Mouse (Mus musculus): Measurements from ENCODE around the gene Hist3h2ba.

The Hist3h2ba gene

DNA sequence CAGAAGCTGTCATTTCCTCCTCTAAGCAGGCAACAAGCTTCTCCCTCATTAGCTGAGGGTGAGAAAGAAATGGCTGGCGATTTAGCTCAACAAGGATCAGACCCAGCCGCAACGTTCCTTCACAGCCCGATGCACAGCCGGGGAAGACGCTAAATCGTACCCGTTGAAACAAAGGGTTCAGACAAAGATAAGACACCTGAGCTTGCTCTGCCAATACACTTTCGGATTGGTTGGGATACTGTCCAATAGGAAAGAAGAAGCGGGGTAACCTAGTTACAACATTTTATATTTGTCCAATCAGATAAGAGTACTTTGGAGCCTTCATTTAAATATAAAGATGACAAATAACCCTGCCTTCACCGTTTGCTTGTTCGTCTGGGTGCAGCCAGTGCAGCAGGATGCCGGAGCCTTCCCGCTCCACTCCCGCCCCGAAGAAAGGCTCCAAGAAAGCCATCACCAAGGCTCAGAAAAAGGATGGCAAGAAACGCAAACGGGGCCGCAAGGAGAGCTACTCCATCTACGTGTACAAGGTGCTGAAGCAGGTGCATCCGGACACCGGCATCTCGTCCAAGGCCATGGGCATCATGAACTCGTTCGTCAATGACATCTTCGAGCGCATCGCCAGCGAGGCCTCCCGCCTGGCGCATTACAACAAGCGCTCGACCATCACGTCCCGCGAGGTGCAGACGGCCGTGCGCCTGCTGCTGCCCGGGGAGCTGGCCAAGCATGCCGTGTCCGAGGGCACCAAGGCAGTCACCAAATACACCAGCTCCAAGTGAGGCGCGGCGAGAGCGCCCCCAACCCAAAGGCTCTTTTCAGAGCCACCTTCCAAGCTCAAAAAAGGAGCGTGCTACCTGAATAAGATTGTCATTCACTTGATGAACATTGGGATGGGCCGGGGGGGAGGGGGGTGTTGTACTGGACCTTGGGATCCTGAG, at the start of gene Hist3h2ba:
Gene Hist3h2ba (plus strand): TSS at position 379 of the 938 bp plus-strand sequence.
- POLR2A ChIA-PET: interaction anchor here (0.5 to 3.3 kb wide), 50 partner anchors 8 to 1014 kb away, joined by 3 to 34 read pairs (median 4); partner anchors contain the start of genes Rnf187 (in 4 of the 4), Trim11 (in 3 of the 4), Iba57 (in 2 of the 4) and Gemin5 (in 1 of the 4)
- CTCF ChIA-PET: interaction anchor here (0.5 to 2.0 kb wide), 15 partner anchors 10 to 225 kb away, joined by 3 to 9 read pairs (median 3); partner anchors contain the start of genes Btnl10 (in 1 of the 4) and Rnf187 (in 1 of the 4)

GRCm38 (mm10) chr11:58901080-58901479, 47.6 kb upstream of the Hist3h2ba start:
- ChIA-PET CTCF (interaction anchor here in 1 of 4 experiments (0.6 kb wide), 1 partner anchor 81 kb away, joined by 3 read pairs; no protein-coding TSS in a partner anchor), POLR2A (no interaction called here)

DNA sequence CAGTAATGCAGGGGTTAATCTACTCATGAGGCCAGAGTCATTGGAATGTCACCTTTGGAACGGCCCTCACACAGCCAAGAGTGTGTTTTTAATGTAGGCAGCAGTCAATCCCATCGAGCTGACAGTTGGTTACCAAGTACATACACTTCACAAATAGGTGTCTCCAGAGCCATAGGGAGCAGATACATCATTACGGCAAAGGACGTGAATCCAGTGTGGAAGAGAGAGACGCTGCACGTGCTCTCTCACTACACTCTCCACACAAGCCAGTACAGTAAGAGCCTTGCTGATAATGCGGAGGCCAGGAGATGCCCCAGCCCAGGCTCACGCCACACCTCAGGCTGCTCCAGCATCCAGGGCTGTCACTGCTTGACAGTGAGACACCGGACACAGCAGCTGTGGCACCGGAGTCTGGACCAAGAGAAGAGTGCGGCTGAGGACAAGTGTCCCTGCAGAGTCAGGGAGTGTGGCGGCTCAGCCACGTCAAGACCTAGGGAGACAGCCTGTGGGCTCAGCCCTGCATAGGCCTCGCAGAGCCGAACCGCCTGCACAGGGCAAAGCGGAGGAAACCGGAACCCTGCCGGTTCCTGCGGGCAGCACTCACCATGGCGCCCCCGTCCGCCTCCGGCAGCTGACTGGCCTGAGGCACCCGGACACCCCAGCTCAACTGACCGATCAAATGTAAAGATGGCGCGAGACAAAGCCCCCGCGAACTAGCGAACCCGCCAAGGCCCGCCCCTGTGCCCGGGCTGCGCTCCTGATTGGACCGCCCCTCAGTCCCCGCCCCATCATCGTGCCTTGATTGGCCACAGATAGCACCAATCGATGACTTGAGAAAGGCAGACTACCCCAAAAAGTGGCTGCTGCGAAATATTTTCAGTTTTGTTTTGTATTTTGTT, 45.0 kb upstream of the Hist3h2ba start, which contains the start of gene Zfp39:
Gene Zfp39 (minus strand): TSS at position 715 of the 899 bp plus-strand sequence.
- ChIA-PET POLR2A (interaction anchor here (0.8 to 3.3 kb wide), 25 partner anchors 8 to 573 kb away, joined by 3 to 24 read pairs (median 6); partner anchors contain the start of genes Hist3h2a (in 2 of the 4), Trim17 (in 2 of the 4), Btnl10 (in 1 of the 4) and Gm12258 (in 1 of the 4)), CTCF (interaction anchor here in 3 of 4 experiments (0.5 to 3.1 kb wide), 6 partner anchors 11 to 1156 kb away, joined by 3 to 59 read pairs (median 12); partner anchors contain the start of gene Btnl10 (in 1 of the 3))

- ChIA-PET CTCF (interaction anchor here (0.6 to 3.1 kb wide), 14 partner anchors 10 to 1888 kb away, joined by 3 to 59 read pairs (median 5); partner anchors contain the start of genes Btnl10 (in 1 of the 4) and Gm12258 (in 1 of the 4)), POLR2A (interaction anchor here (0.6 to 3.3 kb wide), 43 partner anchors 9 to 871 kb away, joined by 3 to 24 read pairs (median 5); partner anchors contain the start of genes Hist3h2a (in 2 of the 4), Hist3h2ba (in 2 of the 4), Sh3bp5l (in 2 of the 4) and Trim17 (in 2 of the 4))
Measured at GRCm38 (mm10) chr11:58904410-58904718, 44.4 kb upstream of the Hist3h2ba start.

GRCm38 (mm10) chr11:58904838-58905237, 43.9 kb upstream of the Hist3h2ba start:
- CTCF ChIA-PET: interaction anchor here (0.6 to 3.1 kb wide), 16 partner anchors 9 to 1888 kb away, joined by 3 to 59 read pairs (median 5); partner anchors contain the start of genes Btnl10 (in 1 of the 4) and Gm12258 (in 1 of the 4)

DNA sequence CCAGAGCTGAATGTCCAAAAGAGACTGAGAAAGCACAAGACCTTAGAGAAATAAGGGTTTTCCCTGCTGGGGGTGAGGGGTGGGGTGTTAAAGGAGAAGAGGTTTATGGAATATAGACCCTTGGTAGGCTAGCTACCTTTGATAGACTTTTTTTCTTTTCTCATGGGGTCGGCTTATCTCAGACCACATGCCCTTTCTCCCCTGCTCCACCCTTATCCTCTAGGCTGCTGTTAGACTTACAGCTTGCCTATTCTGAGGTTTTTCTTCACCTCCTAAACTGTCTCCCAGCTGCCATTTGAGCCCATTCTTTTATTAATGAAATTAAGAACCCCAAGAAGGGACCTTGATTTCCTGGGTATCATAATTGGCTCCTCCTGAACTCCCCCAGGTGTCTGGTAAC, 34.9 kb upstream of the Hist3h2ba start:
- CTCF ChIA-PET: interaction anchor here (0.6 to 6.9 kb wide), 23 partner anchors 8 to 376 kb away, joined by 3 to 62 read pairs (median 5); partner anchors contain the start of genes Zfp39 (in 3 of the 4), Hist3h2ba (in 1 of the 4), Trim11 (in 1 of the 4) and Trim58 (in 1 of the 4)
- POLR2A ChIA-PET: interaction anchor here in 3 of 4 experiments (0.6 to 3.5 kb wide), 10 partner anchors 9 to 274 kb away, joined by 3 to 24 read pairs (median 8); partner anchors contain the start of genes Hist3h2a (in 2 of the 3), Trim17 (in 2 of the 3), Zfp39 (in 2 of the 3) and Trim58 (in 1 of the 3)

More at GRCm38 (mm10) chr11:58904838-58905237, 43.9 kb upstream of the Hist3h2ba start:
- POLR2A ChIA-PET: interaction anchor here (0.6 to 3.3 kb wide), 42 partner anchors 9 to 872 kb away, joined by 3 to 24 read pairs (median 5); partner anchors contain the start of genes Hist3h2a (in 2 of the 4), Hist3h2ba (in 2 of the 4), Sh3bp5l (in 2 of the 4) and Trim17 (in 2 of the 4)

GRCm38 (mm10) chr11:58914461-58915028, 34.2 kb upstream of the Hist3h2ba start:
- ChIA-PET CTCF (interaction anchor here (0.5 to 6.9 kb wide), 52 partner anchors 8 to 612 kb away, joined by 3 to 62 read pairs (median 4); partner anchors contain the start of genes Zfp39 (in 3 of the 4), Rnf187 (in 2 of the 4), Gm12258 (in 1 of the 4) and Hist3h2a (in 1 of the 4)), POLR2A (interaction anchor here (0.6 to 3.5 kb wide), 16 partner anchors 9 to 576 kb away, joined by 3 to 24 read pairs (median 4); partner anchors contain the start of genes Zfp39 (in 3 of the 4), Hist3h2a (in 2 of the 4), Trim17 (in 2 of the 4) and Trim58 (in 1 of the 4))

- ChIA-PET POLR2A (interaction anchor here in 2 of 4 experiments (0.6 to 3.5 kb wide), 5 partner anchors 11 to 249 kb away, joined by 3 to 24 read pairs (median 6); partner anchors contain the start of gene Zfp39 (in 2 of the 2)), CTCF (interaction anchor here (0.5 to 6.9 kb wide), 23 partner anchors 8 to 1126 kb away, joined by 3 to 62 read pairs (median 4); partner anchors contain the start of genes Zfp39 (in 2 of the 4) and Hist3h2ba (in 1 of the 4))
Measured at GRCm38 (mm10) chr11:58916879-58917744, 31.6 kb upstream of the Hist3h2ba start.

- ChIA-PET CTCF (interaction anchor here (0.6 to 6.9 kb wide), 13 partner anchors 7 to 1445 kb away, joined by 3 to 62 read pairs (median 4); partner anchors contain the start of genes Zfp39 (in 2 of the 4) and Hist3h2ba (in 1 of the 4)), POLR2A (interaction anchor here in 2 of 4 experiments (1.2 to 1.6 kb wide), 3 partner anchors 10 to 14 kb away, joined by 3 to 7 read pairs (median 5); no protein-coding TSS in a partner anchor)
Measured at GRCm38 (mm10) chr11:58917745-58918366, 30.9 kb upstream of the Hist3h2ba start, which contains the start of gene Btnl10. Gene Btnl10 (plus strand): TSS chr11:58917908.

- ChIA-PET CTCF (interaction anchor here in 3 of 4 experiments (0.6 to 6.9 kb wide), 4 partner anchors 9 to 729 kb away, joined by 3 to 62 read pairs (median 6); no protein-coding TSS in a partner anchor), POLR2A (interaction anchor here in 2 of 4 experiments (0.8 to 1.6 kb wide), 3 partner anchors 9 to 176 kb away, joined by 5 to 10 read pairs (median 7); no protein-coding TSS in a partner anchor)
Measured at GRCm38 (mm10) chr11:58918759-58919158, 30.0 kb upstream of the Hist3h2ba start.

- CTCF ChIA-PET: interaction anchor here in 3 of 4 experiments (0.6 to 1.4 kb wide), 3 partner anchors 8 to 31 kb away, joined by 4 to 6 read pairs (median 4); no protein-coding TSS in a partner anchor
- POLR2A ChIA-PET: interaction anchor here in 2 of 4 experiments (1.0 to 1.8 kb wide), 4 partner anchors 18 to 76 kb away, joined by 3 to 8 read pairs (median 3); partner anchors contain the start of genes Hist3h2a (in 1 of the 2) and Trim17 (in 1 of the 2)
Measured at GRCm38 (mm10) chr11:58922420-58922819, 26.3 kb upstream of the Hist3h2ba start.

- POLR2A ChIA-PET: interaction anchor here in 3 of 4 experiments (0.6 to 3.4 kb wide), 8 partner anchors 12 to 53 kb away, joined by 3 to 20 read pairs (median 4); partner anchors contain the start of genes Hist3h2a (in 2 of the 3), Rnf187 (in 2 of the 3), Trim17 (in 2 of the 3) and Hist3h2ba (in 1 of the 3)
- CTCF ChIA-PET: interaction anchor here in 3 of 4 experiments (0.6 to 5.0 kb wide), 6 partner anchors 10 to 232 kb away, joined by 3 to 62 read pairs (median 4); partner anchors contain the start of gene Btnl10 (in 1 of the 3)
Measured at GRCm38 (mm10) chr11:58926651-58927050, 22.1 kb upstream of the Hist3h2ba start.

- ChIA-PET POLR2A (interaction anchor here in 3 of 4 experiments (0.6 to 3.4 kb wide), 15 partner anchors 9 to 52 kb away, joined by 3 to 21 read pairs (median 10); partner anchors contain the start of genes Hist3h2a (in 3 of the 3), Trim17 (in 3 of the 3), Rnf187 (in 2 of the 3) and Btnl10 (in 1 of the 3)), CTCF (interaction anchor here (0.6 to 5.0 kb wide), 13 partner anchors 9 to 645 kb away, joined by 3 to 62 read pairs (median 7); partner anchors contain the start of genes Btnl10 (in 2 of the 4), Hist3h2ba (in 1 of the 4) and Trim11 (in 1 of the 4))
Measured at GRCm38 (mm10) chr11:58927053-58927452, 21.7 kb upstream of the Hist3h2ba start.

Measured in embryonic stem cell, embryonic (primary cell).